25 mouse cellular contexts compared by ENCODE assay signal in genomic region chr17:30088431-30088830, GRCm38 (mm10).
"Had no signal": no experiment of that assay in that cellular context is flagged by ENCODE, and none has a peak within 500 bp of the region (broad histone marks: within the 10 kb centered on the region; RNA-seq: fewer than 3 reads in every experiment).

No protein-coding gene starts in this region.

- H3K36me3 ChIP-seq: intestine, embryonic 15.5 days; limb, embryonic 12.5 days; liver, embryonic 13.5 days; liver, embryonic 15.5 days had no signal

- H3K9me3 ChIP-seq: hindbrain, embryonic 10.5 days; hindbrain, embryonic 12.5 days; intestine, embryonic 15.5 days; limb, embryonic 10.5 days; limb, embryonic 12.5 days; liver, embryonic 13.5 days; liver, embryonic 15.5 days had no signal

- H3K27ac ChIP-seq: gastrocnemius, adult 2 months; heart, adult 2 months; hindbrain, embryonic 10.5 days; hindbrain, embryonic 12.5 days; hindbrain, embryonic 14.5 days; intestine, embryonic 15.5 days; layer of hippocampus, adult 2 months; left cerebral cortex, adult 2 months; limb, embryonic 10.5 days; limb, embryonic 12.5 days; liver, embryonic 13.5 days; liver, embryonic 15.5 days had no signal

- H3K4me3 ChIP-seq: gastrocnemius, adult 2 months; heart, adult 2 months; hindbrain, embryonic 10.5 days; hindbrain, embryonic 12.5 days; intestine, embryonic 15.5 days; layer of hippocampus, adult 2 months; left cerebral cortex, adult 2 months; limb, embryonic 10.5 days; limb, embryonic 12.5 days; liver, embryonic 13.5 days; liver, embryonic 15.5 days had no signal

- ATAC-seq: hindbrain, embryonic 16.5 days; inflammation-experienced regulatory T-cells, adult 6 months; intestine, embryonic 15.5 days; intestine, postnatal 0 days had no signal

- DNase-seq: gastrocnemius, adult 2 months; gastrocnemius, postnatal 10 days; gastrocnemius, postnatal 25 days; heart, adult 2 months; heart, postnatal 10 days; kidney, adult 18-20 months; kidney, adult 8-10 months; kidney, postnatal 10 days; kidney, postnatal 25 days; kidney, postnatal 4 days; liver; liver, embryonic 13.5 days had no signal

- H3K27me3 ChIP-seq: hindbrain, embryonic 12.5 days; intestine, embryonic 15.5 days; limb, embryonic 12.5 days; liver, embryonic 13.5 days; liver, embryonic 15.5 days had no signal

- H3K9ac ChIP-seq: hindbrain, embryonic 12.5 days; hindbrain, embryonic 14.5 days; intestine, embryonic 15.5 days; limb, embryonic 12.5 days; liver, embryonic 13.5 days; liver, embryonic 15.5 days had no signal

- H3K4me2 ChIP-seq: hindbrain, embryonic 12.5 days; hindbrain, embryonic 14.5 days; intestine, embryonic 15.5 days; limb, embryonic 12.5 days; liver, embryonic 11.5 days; liver, embryonic 13.5 days; liver, embryonic 15.5 days had no signal

- H3K4me1 ChIP-seq: limb, embryonic 10.5 days; limb, embryonic 12.5 days had no signal
